In the genomic region with DNA sequence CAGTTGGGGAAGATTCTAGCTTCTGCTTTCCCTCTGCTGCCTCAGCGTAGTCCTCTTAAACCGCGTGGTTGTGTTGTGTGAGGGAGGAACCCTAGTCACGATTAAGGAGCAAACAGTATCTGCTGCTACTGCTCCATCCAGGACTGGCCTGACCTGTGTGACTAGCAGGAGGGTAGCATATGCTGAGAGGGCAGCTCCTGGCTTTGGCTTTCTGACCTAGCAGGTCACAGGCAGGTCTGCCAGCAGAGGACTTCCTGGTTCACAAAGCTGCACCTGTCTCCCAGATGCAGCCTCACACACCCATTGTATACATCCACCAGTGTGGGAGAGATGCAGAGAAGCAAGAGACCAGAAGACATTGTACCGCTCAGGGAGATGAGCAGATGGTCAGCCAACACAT, we compare ENCODE assay signal across 8 mouse cellular contexts.
DNase-seq lines count a peak whose midpoint lies in the region; ATAC-seq and TF ChIP-seq lines count a peak whose summit lies in the region.

No protein-coding gene starts in this region.

- H3K27me3 ChIP-seq in lung, embryonic 16.5 days (ENCODE audit: control insufficient read depth, insufficient read depth, low read depth, low read length), result peaks cover 10% of the 10 kb centered on the region; the same call in 1 of the 2 replicates
- no peaks in the 10 kb centered on the region for H3K27me3 ChIP-seq in intestine, postnatal 0 days (replicated peaks; ENCODE audit: control insufficient read depth, insufficient read depth, low read length)
- no peaks in the 10 kb centered on the region for H3K27me3 ChIP-seq in stomach, embryonic 15.5 days (replicated peaks)

- TF ChIP-seq POLR2A in lung, adult 2 months (IDR thresholded peaks at IDR 0.05; ENCODE audit: borderline replicate concordance, extremely low read depth, low read depth, low read length), result no peak

- 0 out of 2 replicates have a peak overlapping the region, but pooled peaks have one; percentile 8 for H3K9ac ChIP-seq in lung, embryonic 16.5 days (ENCODE audit: low read length)
- 0 out of 2 replicates have a peak overlapping the region, but pooled peaks have one; percentile 40 for H3K9ac ChIP-seq in intestine, postnatal 0 days (ENCODE audit: low read depth, low read length)
- no peak overlapping the region for H3K9ac ChIP-seq in stomach, embryonic 15.5 days

- intact Hi-C loops in gastrocnemius, adult 2 months (cut with DNase I), result loop anchor here (5.0 kb wide), 1 partner anchor 64 kb away; no protein-coding TSS in a partner anchor

- H3K4me3 ChIP-seq in gastrocnemius, adult 2 months, result peak overlapping the region; percentile 69
- H3K4me3 ChIP-seq in lung, embryonic 16.5 days (ENCODE audit: low read length), result no peak overlapping the region
- no peak overlapping the region for H3K4me3 ChIP-seq in lung, adult 2 months (replicated peaks; ENCODE audit: extremely low read depth, low read depth, low read length)
- no peak overlapping the region for H3K4me3 ChIP-seq in intestine, postnatal 0 days (ENCODE audit: low read depth, low read length)
- H3K4me3 ChIP-seq in stomach, embryonic 15.5 days (replicated peaks), result peak overlapping the region; percentile 48; the same call in 1 of the 2 replicates

- no peak for DNase-seq in gastrocnemius, adult 2 months
- no peak for DNase-seq in gastrocnemius, postnatal 4 days (ENCODE audit: low spot score in 2 of 2)
- DNase-seq in lung, adult 2 months, result no peak
- no peak for DNase-seq in spleen, postnatal 4 days (ENCODE audit: low spot score in 2 of 2)

- no peaks in the 10 kb centered on the region for H3K36me3 ChIP-seq in lung, embryonic 16.5 days (ENCODE audit: control insufficient read depth, insufficient read depth, low read length)
- no peaks in the 10 kb centered on the region for H3K36me3 ChIP-seq in intestine, postnatal 0 days (ENCODE audit: control insufficient read depth, insufficient read depth)
- no peaks in the 10 kb centered on the region for H3K36me3 ChIP-seq in stomach, embryonic 15.5 days

- H3K4me2 ChIP-seq in lung, embryonic 16.5 days (ENCODE audit: low read depth, low read length), result peak overlapping the region; percentile 67
- peak overlapping the region; percentile 82 for H3K4me2 ChIP-seq in intestine, postnatal 0 days (replicated peaks; ENCODE audit: low read depth)
- H3K4me2 ChIP-seq in stomach, embryonic 15.5 days, result peak overlapping the region; percentile 85

- TF ChIP-seq CTCF in gastrocnemius, adult 2 months (IDR thresholded peaks at IDR 0.05), result no peak
- no peak for TF ChIP-seq CTCF in lung, adult 2 months (IDR thresholded peaks at IDR 0.05; ENCODE audit: insufficient read depth, low read length)
- TF ChIP-seq CTCF in intestine, postnatal 0 days (IDR thresholded peaks at IDR 0.05; ENCODE audit: low read depth), result no peak

- WGBS in lung, embryonic 16.5 days, result 32% methylated on average over 5 of the region's 5 CpGs
- 29% methylated on average over 5 of the region's 5 CpGs for WGBS in lung, adult 2 months
- 29% methylated on average over 5 of the region's 5 CpGs for WGBS in intestine, postnatal 0 days
- 26% methylated on average over 5 of the region's 5 CpGs for WGBS in stomach, embryonic 15.5 days

- ATAC-seq in lung, embryonic 16.5 days (ENCODE audit: low read depth), result peak; percentile 21; the same call in 1 of the 2 replicates
- no peak for ATAC-seq in intestine, postnatal 0 days
- ATAC-seq in stomach, embryonic 15.5 days (ENCODE audit: insufficient read depth, low FRiP score, low read depth), result peak; percentile 32; the same call in 1 of the 2 replicates
- ATAC-seq in megakaryocyte-erythroid progenitor cell, adult 5-6 weeks (replicated peaks; ENCODE audit: low FRiP score, low TSS enrichment, poor library complexity, severe bottlenecking), result no peak

- H3K9me3 ChIP-seq in lung, embryonic 16.5 days (ENCODE audit: control insufficient read depth, low read length), result no peaks in the 10 kb centered on the region
- H3K9me3 ChIP-seq in intestine, postnatal 0 days (ENCODE audit: control insufficient read depth), result no peaks in the 10 kb centered on the region
- H3K9me3 ChIP-seq in stomach, embryonic 15.5 days, result no peaks in the 10 kb centered on the region

- peaks cover 48% of the 10 kb centered on the region for H3K4me1 ChIP-seq in lung, embryonic 16.5 days (replicated peaks; ENCODE audit: control insufficient read depth, insufficient read depth, low read length)
- H3K4me1 ChIP-seq in lung, adult 2 months (ENCODE audit: control insufficient read depth, insufficient read depth, low read length), result peaks cover 25% of the 10 kb centered on the region
- peaks cover 7% of the 10 kb centered on the region; the same call in 1 of the 2 replicates for H3K4me1 ChIP-seq in intestine, postnatal 0 days (replicated peaks; ENCODE audit: control insufficient read depth, insufficient read depth, low read length)
- peaks cover 40% of the 10 kb centered on the region for H3K4me1 ChIP-seq in stomach, embryonic 15.5 days

- H3K27ac ChIP-seq in gastrocnemius, adult 2 months, result peak overlapping the region; percentile 78
- peak overlapping the region; percentile 48; the same call in 1 of the 2 replicates for H3K27ac ChIP-seq in lung, embryonic 16.5 days (ENCODE audit: low read length)
- H3K27ac ChIP-seq in intestine, postnatal 0 days (ENCODE audit: low read depth, low read length), result no peak overlapping the region
- H3K27ac ChIP-seq in stomach, embryonic 15.5 days, result peak overlapping the region; percentile 68

Comparison
In these comparisons a context has a peak if more than half of its experiments do, and no peak if none do; other contexts are left out.
1. H3K4me3 ChIP-seq: peak in gastrocnemius, adult 2 months (single experiment) and stomach, embryonic 15.5 days (single experiment); none in lung, embryonic 16.5 days (single experiment), lung, adult 2 months (single experiment) and intestine, postnatal 0 days (single experiment).
2. ATAC-seq: peak in lung, embryonic 16.5 days (single experiment) and stomach, embryonic 15.5 days (single experiment); none in intestine, postnatal 0 days (single experiment) and megakaryocyte-erythroid progenitor cell, adult 5-6 weeks (single experiment).
3. Peak in every context shown above with its lines, with median percentiles within 50 percentile points of each other: H3K4me2 ChIP-seq.